ENCODE assay signal across 10 mouse cellular contexts in genomic region chr3:41201782-41202181, GRCm38 (mm10).
DNase-seq lines count a peak whose midpoint lies in the region; ATAC-seq and TF ChIP-seq lines count a peak whose summit lies in the region.
"Had no signal": no experiment of that assay in that cellular context is flagged by ENCODE, and none has a peak within 500 bp of the region (broad histone marks: within the 10 kb centered on the region; RNA-seq: fewer than 3 reads in every experiment).

No protein-coding gene starts in this region.

- no peak overlapping the region for H3K4me3 ChIP-seq in embryonic facial prominence, embryonic 14.5 days (ENCODE audit: low read depth, low read length)
- no peak overlapping the region for H3K4me3 ChIP-seq in embryonic facial prominence, embryonic 10.5 days
- H3K4me3 ChIP-seq in lung, postnatal 0 days (ENCODE audit: low read depth, low read length), result no peak overlapping the region
- no peak overlapping the region for H3K4me3 ChIP-seq in bone marrow macrophage, adult 2 months (ENCODE audit: insufficient read depth, low read length)
- no peak overlapping the region for H3K4me3 ChIP-seq in forebrain, embryonic 11.5 days (ENCODE audit: low read depth, low read length)
- H3K4me3 ChIP-seq: lung, embryonic 15.5 days had no signal

- no peak overlapping the region for H3K27ac ChIP-seq in embryonic facial prominence, embryonic 14.5 days (replicated peaks; ENCODE audit: low read depth, low read length)
- no peak overlapping the region for H3K27ac ChIP-seq in embryonic facial prominence, embryonic 10.5 days (replicated peaks)
- no peak overlapping the region for H3K27ac ChIP-seq in lung, postnatal 0 days (ENCODE audit: low read length)
- no peak overlapping the region for H3K27ac ChIP-seq in bone marrow macrophage, adult 2 months (ENCODE audit: insufficient read depth, low read depth, low read length)
- H3K27ac ChIP-seq in forebrain, embryonic 11.5 days (ENCODE audit: low read depth, low read length), result no peak overlapping the region
- H3K27ac ChIP-seq: lung, embryonic 15.5 days had no signal

- H3K36me3 ChIP-seq in embryonic facial prominence, embryonic 14.5 days (ENCODE audit: control insufficient read depth, insufficient read depth, low read length), result no peaks in the 10 kb centered on the region
- no peaks in the 10 kb centered on the region for H3K36me3 ChIP-seq in embryonic facial prominence, embryonic 10.5 days (replicated peaks)
- no peaks in the 10 kb centered on the region for H3K36me3 ChIP-seq in lung, postnatal 0 days (ENCODE audit: insufficient read depth, low read length)
- H3K36me3 ChIP-seq in splenic B cell, adult 2 months (ENCODE audit: control insufficient read depth, insufficient read depth, low read length, poor library complexity, severe bottlenecking), result no peaks in the 10 kb centered on the region
- no peaks in the 10 kb centered on the region for H3K36me3 ChIP-seq in forebrain, embryonic 11.5 days (ENCODE audit: control insufficient read depth, insufficient read depth, low read length)
- H3K36me3 ChIP-seq: lung, embryonic 15.5 days had no signal

- no peaks in the 10 kb centered on the region for H3K4me1 ChIP-seq in embryonic facial prominence, embryonic 14.5 days (ENCODE audit: control insufficient read depth, insufficient read depth, low read length)
- H3K4me1 ChIP-seq in embryonic facial prominence, embryonic 10.5 days, result peaks cover 10% of the 10 kb centered on the region
- no peaks in the 10 kb centered on the region for H3K4me1 ChIP-seq in lung, postnatal 0 days (ENCODE audit: insufficient read depth, low read depth, low read length)
- no peaks in the 10 kb centered on the region for H3K4me1 ChIP-seq in bone marrow macrophage, adult 2 months (ENCODE audit: control insufficient read depth, insufficient read depth, low read length)
- no peaks in the 10 kb centered on the region for H3K4me1 ChIP-seq in forebrain, embryonic 11.5 days (replicated peaks; ENCODE audit: control insufficient read depth, insufficient read depth, low read length)
- H3K4me1 ChIP-seq: lung, embryonic 15.5 days had no signal

- 37% methylated on average over 4 of the region's 4 CpGs for WGBS in embryonic facial prominence, embryonic 14.5 days
- WGBS in embryonic facial prominence, embryonic 10.5 days, result 34% methylated on average over 4 of the region's 4 CpGs
- WGBS in lung, postnatal 0 days, result 42% methylated on average over 4 of the region's 4 CpGs
- WGBS in forebrain, embryonic 11.5 days, result 29% methylated on average over 4 of the region's 4 CpGs

- no peak for TF ChIP-seq POLR2A in bone marrow macrophage, adult 2 months (IDR thresholded peaks at IDR 0.05; ENCODE audit: borderline replicate concordance, low read depth, low read length)

- TF ChIP-seq EP300 in lung, postnatal 0 days (IDR thresholded peaks at IDR 0.05), result no peak

- no peaks in the 10 kb centered on the region for H3K27me3 ChIP-seq in embryonic facial prominence, embryonic 14.5 days (replicated peaks; ENCODE audit: control insufficient read depth, insufficient read depth, low read length)
- H3K27me3 ChIP-seq in embryonic facial prominence, embryonic 10.5 days (replicated peaks; ENCODE audit: low read depth, poor library complexity, severe bottlenecking), result no peaks in the 10 kb centered on the region
- H3K27me3 ChIP-seq in lung, postnatal 0 days (replicated peaks; ENCODE audit: insufficient read depth, low read length), result no peaks in the 10 kb centered on the region
- no peaks in the 10 kb centered on the region for H3K27me3 ChIP-seq in splenic B cell, adult 2 months (ENCODE audit: control insufficient read depth, insufficient read depth, low read length, poor library complexity, severe bottlenecking)
- H3K27me3 ChIP-seq in forebrain, embryonic 11.5 days (ENCODE audit: control insufficient read depth, insufficient read depth, low read length), result no peaks in the 10 kb centered on the region
- H3K27me3 ChIP-seq: lung, embryonic 15.5 days had no signal

- no peaks in the 10 kb centered on the region for H3K9me3 ChIP-seq in embryonic facial prominence, embryonic 14.5 days (ENCODE audit: control insufficient read depth, low read length)
- no peaks in the 10 kb centered on the region for H3K9me3 ChIP-seq in embryonic facial prominence, embryonic 10.5 days
- H3K9me3 ChIP-seq in lung, postnatal 0 days (ENCODE audit: low read length), result no peaks in the 10 kb centered on the region
- no peaks in the 10 kb centered on the region for H3K9me3 ChIP-seq in forebrain, embryonic 11.5 days (ENCODE audit: control insufficient read depth, low read length)
- H3K9me3 ChIP-seq: lung, embryonic 15.5 days had no signal

- no peak for ATAC-seq in embryonic facial prominence, embryonic 14.5 days (ENCODE audit: low read depth)
- ATAC-seq in lung, postnatal 0 days, result no peak
- ATAC-seq in forebrain, embryonic 11.5 days (replicated peaks; ENCODE audit: low FRiP score), result no peak

- H3K9ac ChIP-seq in embryonic facial prominence, embryonic 14.5 days (ENCODE audit: low read depth, low read length), result no peak overlapping the region
- no peak overlapping the region for H3K9ac ChIP-seq in lung, postnatal 0 days (replicated peaks; ENCODE audit: low read depth)
- no peak overlapping the region for H3K9ac ChIP-seq in forebrain, embryonic 11.5 days (ENCODE audit: low read length)
- H3K9ac ChIP-seq: lung, embryonic 15.5 days had no signal

- peak; percentile 37 for DNase-seq in embryonic facial prominence, embryonic 14.5 days (ENCODE audit: low spot score)
- DNase-seq in embryonic facial prominence, embryonic 10.5 days (ENCODE audit: low spot score), result no peak
- peak; percentile 14 for DNase-seq in lung, postnatal 0 days (ENCODE audit: low spot score)
- no peak for DNase-seq in lung, postnatal 36 days
- DNase-seq in splenic B cell, adult 2 months (ENCODE audit: low read depth, low spot score), result peak; percentile 14
- DNase-seq in cerebellum, adult 9-11 months, result no peak
- DNase-seq in forebrain, embryonic 11.5 days (ENCODE audit: low spot score), result no peak
- DNase-seq: kidney, adult 11 months had no signal

- no peak overlapping the region for H3K4me2 ChIP-seq in embryonic facial prominence, embryonic 14.5 days (ENCODE audit: low read depth, low read length)
- no peak overlapping the region for H3K4me2 ChIP-seq in lung, postnatal 0 days (replicated peaks; ENCODE audit: low read depth, low read length)
- no peak overlapping the region for H3K4me2 ChIP-seq in forebrain, embryonic 11.5 days (ENCODE audit: low read depth, low read length, severe bottlenecking)
- H3K4me2 ChIP-seq: lung, embryonic 15.5 days had no signal

- TF ChIP-seq CTCF in lung, postnatal 0 days (IDR thresholded peaks at IDR 0.05), result peak; percentile 62
- TF ChIP-seq CTCF in bone marrow macrophage, adult 2 months (IDR thresholded peaks at IDR 0.05; ENCODE audit: low read depth, low read length), result 0 out of 2 replicates have a peak, but pooled peaks have one; percentile 31

Comparison
In these comparisons a context has a peak if more than half of its experiments do, and no peak if none do; other contexts are left out.
1. DNase-seq: peak in embryonic facial prominence, embryonic 14.5 days (single experiment), lung, postnatal 0 days (single experiment) and splenic B cell, adult 2 months (single experiment); none in embryonic facial prominence, embryonic 10.5 days (single experiment), lung, postnatal 36 days (single experiment), cerebellum, adult 9-11 months (single experiment) and forebrain, embryonic 11.5 days (single experiment).